In genomic region chr11:97362943-97363643, GRCm38 (mm10) we compare ENCODE assay signal across 8 mouse cellular contexts. TPM values are rescaled to one million over a fixed set of nuclear protein-coding genes. Genes with fewer than 3 reads are reported as not detected.
A peak's percentile ranks its signal among the peaks of the same experiment; 100 is the strongest.
DNase-seq lines count a peak whose midpoint lies in the region; ATAC-seq and TF ChIP-seq lines count a peak whose summit lies in the region.

No protein-coding gene starts in this region.

- no peak for TF ChIP-seq POLR2A in liver, adult 2 months (IDR thresholded peaks at IDR 0.05; ENCODE audit: extremely low read depth, insufficient read depth, low read length)

- TF ChIP-seq CTCF in layer of hippocampus, adult 2 months (conservative IDR thresholded peaks at IDR 0.05), result no peak
- no peak for TF ChIP-seq CTCF in liver, adult 2 months (IDR thresholded peaks at IDR 0.05; ENCODE audit: low read depth, low read length)

- no peaks in the 10 kb centered on the region for H3K36me3 ChIP-seq in forebrain, embryonic 11.5 days (ENCODE audit: control insufficient read depth, insufficient read depth, low read length)
- H3K36me3 ChIP-seq in hindbrain, embryonic 10.5 days, result peaks cover 7% of the 10 kb centered on the region; the same call in 1 of the 2 replicates
- no peaks in the 10 kb centered on the region for H3K36me3 ChIP-seq in liver, adult 2 months (ENCODE audit: control insufficient read depth, insufficient read depth, low read length)
- H3K36me3 ChIP-seq in midbrain, embryonic 16.5 days (ENCODE audit: control insufficient read depth, insufficient read depth, low read length), result no peaks in the 10 kb centered on the region

- under 1% methylated on average over 49 of the region's 49 CpGs for WGBS in forebrain, embryonic 11.5 days
- WGBS in hindbrain, embryonic 10.5 days, result under 1% methylated on average over 49 of the region's 49 CpGs
- WGBS in liver, adult 2 months, result under 1% methylated on average over 49 of the region's 49 CpGs
- WGBS in midbrain, embryonic 16.5 days, result under 1% methylated on average over 47 of the region's 49 CpGs

- H3K27ac ChIP-seq in layer of hippocampus, adult 2 months, result peak overlapping the region; percentile 94
- peak overlapping the region; percentile 74 for H3K27ac ChIP-seq in forebrain, embryonic 11.5 days (ENCODE audit: low read depth, low read length)
- peak overlapping the region; percentile 96 for H3K27ac ChIP-seq in hindbrain, embryonic 10.5 days
- peak overlapping the region; percentile 77 for H3K27ac ChIP-seq in liver, adult 2 months (replicated peaks; ENCODE audit: insufficient read depth, low read depth, low read length)
- H3K27ac ChIP-seq in midbrain, embryonic 16.5 days (ENCODE audit: low read length), result peak overlapping the region; percentile 89

- no peaks in the 10 kb centered on the region for H3K9me3 ChIP-seq in forebrain, embryonic 11.5 days (ENCODE audit: control insufficient read depth, low read length)
- H3K9me3 ChIP-seq in hindbrain, embryonic 10.5 days, result no peaks in the 10 kb centered on the region
- no peaks in the 10 kb centered on the region for H3K9me3 ChIP-seq in midbrain, embryonic 16.5 days (replicated peaks; ENCODE audit: control insufficient read depth, low read length, poor library complexity, severe bottlenecking)

- no peak for ATAC-seq in forebrain, embryonic 11.5 days (replicated peaks; ENCODE audit: low FRiP score)
- ATAC-seq in midbrain, embryonic 16.5 days, result peak; percentile 9; the same call in 1 of the 2 replicates

- H3K4me1 ChIP-seq in forebrain, embryonic 11.5 days (replicated peaks; ENCODE audit: control insufficient read depth, insufficient read depth, low read length), result peaks cover 13% of the 10 kb centered on the region
- H3K4me1 ChIP-seq in hindbrain, embryonic 10.5 days (replicated peaks), result peaks cover 39% of the 10 kb centered on the region
- peaks cover 15% of the 10 kb centered on the region for H3K4me1 ChIP-seq in liver, adult 2 months (ENCODE audit: control insufficient read depth, insufficient read depth, low read length)
- peaks cover 33% of the 10 kb centered on the region for H3K4me1 ChIP-seq in midbrain, embryonic 16.5 days (ENCODE audit: control insufficient read depth, insufficient read depth, low read length)

- peak overlapping the region; percentile 95 for H3K9ac ChIP-seq in forebrain, embryonic 11.5 days (ENCODE audit: low read length)
- peak overlapping the region; percentile 93 for H3K9ac ChIP-seq in liver, adult 2 months (ENCODE audit: low read depth, low read length)
- peak overlapping the region; percentile 98 for H3K9ac ChIP-seq in midbrain, embryonic 16.5 days (ENCODE audit: low read depth, low read length)

- H3K4me3 ChIP-seq in layer of hippocampus, adult 2 months, result peak overlapping the region; percentile 77
- peak overlapping the region; percentile 96 for H3K4me3 ChIP-seq in forebrain, embryonic 11.5 days (ENCODE audit: low read depth, low read length)
- H3K4me3 ChIP-seq in hindbrain, embryonic 10.5 days, result peak overlapping the region; percentile 100
- H3K4me3 ChIP-seq in liver, adult 2 months (ENCODE audit: insufficient read depth, low read depth, low read length), result peak overlapping the region; percentile 96
- peak overlapping the region; percentile 71 for H3K4me3 ChIP-seq in midbrain, embryonic 16.5 days (ENCODE audit: low read depth, low read length)

- H3K79me2 ChIP-seq in liver, adult 2 months (ENCODE audit: control insufficient read depth, insufficient read depth, low read length), result peaks cover 39% of the 10 kb centered on the region

- DNase-seq in layer of hippocampus, adult 2 months (ENCODE audit: low spot score in 2 of 2), result no peak
- no peak for DNase-seq in layer of hippocampus, adult 9-10 months (ENCODE audit: low spot score)
- DNase-seq in adrenal gland, postnatal 36 days, result peak; percentile 51 to 65
- peak; percentile 79 for DNase-seq in forebrain, embryonic 11.5 days (ENCODE audit: low spot score)
- DNase-seq in hindbrain, embryonic 10.5 days (ENCODE audit: low spot score), result peak; percentile 61
- peak; percentile 69 for DNase-seq in liver, adult 2 months (ENCODE audit: extremely low read depth, low read depth, low spot score)
- DNase-seq in testis, postnatal 10 days (ENCODE audit: low spot score), result peak; percentile 67

- H3K27me3 ChIP-seq in forebrain, embryonic 11.5 days (ENCODE audit: control insufficient read depth, insufficient read depth, low read length), result no peaks in the 10 kb centered on the region
- no peaks in the 10 kb centered on the region for H3K27me3 ChIP-seq in hindbrain, embryonic 10.5 days (ENCODE audit: insufficient read depth, poor library complexity, severe bottlenecking)
- H3K27me3 ChIP-seq in liver, adult 2 months (ENCODE audit: control insufficient read depth, insufficient read depth, low read length), result no peaks in the 10 kb centered on the region
- no peaks in the 10 kb centered on the region for H3K27me3 ChIP-seq in midbrain, embryonic 16.5 days (ENCODE audit: control insufficient read depth, insufficient read depth, low read depth, low read length)

- peak overlapping the region; percentile 82 for H3K4me2 ChIP-seq in forebrain, embryonic 11.5 days (ENCODE audit: low read depth, low read length, severe bottlenecking)
- H3K4me2 ChIP-seq in midbrain, embryonic 16.5 days (ENCODE audit: low read length), result peak overlapping the region; percentile 86

RNA-seq across cellular contexts. Expression of gene Socs7, which starts 0.7 kb away (rescaled TPM):
- 10 to 100 TPM; 79.5 to 79.7 TPM for total RNA-seq in layer of hippocampus, adult 2 months (2021)
- total RNA-seq in adrenal gland, postnatal 36 days (2021), result 10 to 100 TPM; 20.6 to 22.1 TPM
- 4.3 and 4.5 TPM in 2 replicates for polyA plus RNA-seq in forebrain, embryonic 11.5 days (2014; fragmentation: Nextera tagmentation; extraction: Ambion mirVana)
- polyA plus RNA-seq in hindbrain, embryonic 10.5 days (2016; fragmentation: Nextera tagmentation; extraction: Ambion mirVana), result 3.9 and 4.6 TPM in 2 replicates
- 4.0 TPM in 2 replicates for total RNA-seq in liver, adult 2 months (2014; rRNA removed)
- 3.1 and 3.7 TPM in 2 replicates for polyA plus RNA-seq in liver, adult 2 months (2012; rRNA removed)
- polyA plus RNA-seq in midbrain, embryonic 16.5 days (2015; fragmentation: Nextera tagmentation; extraction: Ambion mirVana), result 8.5 and 9.9 TPM in 2 replicates

RNA-seq across cellular contexts. Expression of gene Gpr179, which starts 11.2 kb away (rescaled TPM):
- under 1 TPM; 0.20 to 0.33 TPM for total RNA-seq in layer of hippocampus, adult 2 months (2021)
- total RNA-seq in adrenal gland, postnatal 36 days (2021), result 1 to 10 TPM in 1 of 2 experiments, under 1 TPM in 1; 0.93 to 1.2 TPM
- 0.03 TPM in 2 replicates for polyA plus RNA-seq in forebrain, embryonic 11.5 days (2014; fragmentation: Nextera tagmentation; extraction: Ambion mirVana)
- 0.07 and 0.09 TPM in 2 replicates for polyA plus RNA-seq in hindbrain, embryonic 10.5 days (2016; fragmentation: Nextera tagmentation; extraction: Ambion mirVana)
- total RNA-seq in liver, adult 2 months (2014; rRNA removed), result not detected in 2 replicates
- 0.01 TPM in 1 of 2 replicates, not detected in the other for polyA plus RNA-seq in liver, adult 2 months (2012; rRNA removed)
- 0.70 and 0.89 TPM in 2 replicates for polyA plus RNA-seq in midbrain, embryonic 16.5 days (2015; fragmentation: Nextera tagmentation; extraction: Ambion mirVana)

RNA-seq across cellular contexts. Expression of gene Mrpl45, which starts 47.6 kb away (rescaled TPM):
- 10 to 100 TPM; 24.9 to 30.3 TPM for total RNA-seq in layer of hippocampus, adult 2 months (2021)
- 10 to 100 TPM; 31.5 to 32.3 TPM for total RNA-seq in adrenal gland, postnatal 36 days (2021)
- 55.9 and 59.9 TPM in 2 replicates for polyA plus RNA-seq in forebrain, embryonic 11.5 days (2014; fragmentation: Nextera tagmentation; extraction: Ambion mirVana)
- polyA plus RNA-seq in hindbrain, embryonic 10.5 days (2016; fragmentation: Nextera tagmentation; extraction: Ambion mirVana), result 50.8 and 63.5 TPM in 2 replicates
- 19.0 and 19.9 TPM in 2 replicates for total RNA-seq in liver, adult 2 months (2014; rRNA removed)
- polyA plus RNA-seq in liver, adult 2 months (2012; rRNA removed), result 12.8 and 13.3 TPM in 2 replicates
- polyA plus RNA-seq in midbrain, embryonic 16.5 days (2015; fragmentation: Nextera tagmentation; extraction: Ambion mirVana), result 38.2 and 41.6 TPM in 2 replicates

RNA-seq across cellular contexts. Expression of gene Arhgap23, which starts 52.2 kb away (rescaled TPM):
- total RNA-seq in layer of hippocampus, adult 2 months (2021), result 10 to 100 TPM; 66.0 to 74.1 TPM
- 10 to 100 TPM; 28.6 to 37.3 TPM for total RNA-seq in adrenal gland, postnatal 36 days (2021)
- 3.2 and 4.8 TPM in 2 replicates for polyA plus RNA-seq in forebrain, embryonic 11.5 days (2014; fragmentation: Nextera tagmentation; extraction: Ambion mirVana)
- 2.7 and 4.0 TPM in 2 replicates for polyA plus RNA-seq in hindbrain, embryonic 10.5 days (2016; fragmentation: Nextera tagmentation; extraction: Ambion mirVana)
- total RNA-seq in liver, adult 2 months (2014; rRNA removed), result 2.8 and 4.5 TPM in 2 replicates
- 11.3 and 13.6 TPM in 2 replicates for polyA plus RNA-seq in liver, adult 2 months (2012; rRNA removed)
- polyA plus RNA-seq in midbrain, embryonic 16.5 days (2015; fragmentation: Nextera tagmentation; extraction: Ambion mirVana), result 8.6 and 9.6 TPM in 2 replicates

Comparison
In these comparisons a context has a peak if more than half of its experiments do, and no peak if none do; other contexts are left out.
1. DNase-seq: peak in adrenal gland, postnatal 36 days (2 of 2), forebrain, embryonic 11.5 days (single experiment), hindbrain, embryonic 10.5 days (single experiment), liver, adult 2 months (single experiment) and testis, postnatal 10 days (single experiment); none in layer of hippocampus, adult 2 months (0 of 2) and layer of hippocampus, adult 9-10 months (single experiment).
2. Peak in every context shown above with its lines, with median percentiles within 50 percentile points of each other: H3K27ac ChIP-seq, H3K4me3 ChIP-seq and H3K9ac ChIP-seq.